Mouse (Mus musculus): ENCODE data around the gene Map7d1.

GRCm38 (mm10) chr4:126275081-126275480 is 18.9 kb upstream of the Map7d1 start:
- TF ChIP-seq CTCF (IDR thresholded peaks at IDR 0.05; ENCODE audit: borderline replicate concordance, insufficient read depth, low read length): no peak
- TF ChIP-seq POLR2A (IDR thresholded peaks at IDR 0.05; ENCODE audit: low read depth, low read length): no peak
